Mouse (Mus musculus) stomach, embryonic 16.5 days (tissue): ENCODE results near the gene Tmem270. TPM values are rescaled to one million over a fixed set of nuclear protein-coding genes. Genes with fewer than 3 reads are reported as not detected.

Experiments
- ATAC-seq: fragments of 200-750 bp; cut with Nextera tagmentation; 2 replicates; pipeline ENCODE4 v1.8.0; 2017; ENCODE audit warnings: moderate number of reproducible peaks, moderate TSS enrichment; ENCODE audit not compliant: insufficient read depth, low FRiP score
- H3K27ac ChIP-seq: fragments of 300-500 bp; sonication (generic); 2 replicates; pipeline ENCODE4 v1.5.1; 2014; ENCODE audit warnings: low read length
- H3K27me3 ChIP-seq: fragments of 300-500 bp; sonication (generic); 2 replicates; pipeline ENCODE4 v1.6.1; 2014; ENCODE audit warnings: low read length, control low read depth, mixed read lengths; ENCODE audit not compliant: control insufficient read depth, insufficient read depth
- H3K36me3 ChIP-seq: fragments of 300-500 bp; sonication (generic); 2 replicates; pipeline ENCODE4 v1.6.1; 2014; ENCODE audit warnings: low read length; ENCODE audit not compliant: control insufficient read depth, insufficient read depth
- H3K4me1 ChIP-seq: fragments of 300-500 bp; sonication (generic); 2 replicates; pipeline ENCODE4 v1.6.1; 2014; ENCODE audit warnings: low read length, control low read depth, mixed read lengths; ENCODE audit not compliant: control insufficient read depth, insufficient read depth
- H3K4me2 ChIP-seq: fragments of 300-500 bp; sonication (generic); 2 replicates; pipeline ENCODE4 v1.6.1; 2014; ENCODE audit warnings: low read depth, low read length, mixed read lengths
- H3K4me3 ChIP-seq: fragments of 300-500 bp; sonication (generic); replicated peaks from 2 replicates; pipeline ENCODE4 v1.5.1; 2014; ENCODE audit warnings: mild to moderate bottlenecking, low read length
- H3K9ac ChIP-seq: fragments of 300-500 bp; sonication (generic); 2 replicates; pipeline ENCODE4 v1.6.1; 2014; ENCODE audit warnings: low read length
- H3K9me3 ChIP-seq: fragments of 300-500 bp; sonication (generic); replicated peaks from 2 replicates; pipeline ENCODE4 v1.6.1; 2016; ENCODE audit warnings: low read length, control low read depth; ENCODE audit not compliant: control insufficient read depth
- WGBS: fragments of 180-500 bp; shearing (Covaris S2); extraction: QIAGEN DNeasy Blood & Tissue Kit; methylation state at CpG from one replicate; pipeline ENCODE4 v1.1.7; 2014; 5-methylcytosine and 5-hydroxymethylcytosine counted together
- polyA plus RNA-seq: library from polyadenylated mRNA; unstranded; fragments of >200 nt; fragmentation: Nextera tagmentation; extraction: Ambion mirVana; gene quantifications from 2 replicates; pipeline ENCODE4 v1.2.1, GENCODE M21; 2015

Tmem270 gene
- polyA plus RNA-seq, 1 experiment from 2014 or later: not detected

DNA sequence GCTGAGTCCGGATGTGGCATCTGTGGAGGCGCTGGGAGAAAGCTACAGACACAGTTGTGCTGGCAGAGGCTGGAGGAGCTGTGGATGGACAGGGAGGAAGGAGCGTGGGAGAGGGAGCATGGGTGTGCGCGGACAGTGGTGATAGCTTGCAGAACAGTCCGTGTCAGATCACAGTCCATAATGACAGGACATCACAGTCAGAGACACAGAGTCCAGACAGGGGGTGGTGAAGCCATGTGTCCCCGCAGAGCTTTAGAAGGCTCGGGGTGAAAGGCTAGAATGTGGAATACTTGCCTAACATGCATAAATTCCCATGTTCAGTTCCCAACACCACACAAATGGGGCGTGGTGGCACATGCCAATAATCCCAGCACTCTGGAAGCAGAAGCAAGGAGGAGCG, 29.7 kb downstream of the Tmem270 start:
- no peak overlapping the region for H3K4me3 ChIP-seq
- no peak for ATAC-seq
- H3K36me3 ChIP-seq: no peaks in the 10 kb centered on the region
- no peaks in the 10 kb centered on the region for H3K27me3 ChIP-seq
- peaks cover 10% of the 10 kb centered on the region for H3K4me1 ChIP-seq
- no peak overlapping the region for H3K9ac ChIP-seq
- H3K9me3 ChIP-seq: no peaks in the 10 kb centered on the region; the same call in 1 of the 2 replicates
- H3K4me2 ChIP-seq: no peak overlapping the region
- no peak overlapping the region for H3K27ac ChIP-seq
- 63% methylated on average over 10 of the region's 10 CpGs for WGBS

DNA sequence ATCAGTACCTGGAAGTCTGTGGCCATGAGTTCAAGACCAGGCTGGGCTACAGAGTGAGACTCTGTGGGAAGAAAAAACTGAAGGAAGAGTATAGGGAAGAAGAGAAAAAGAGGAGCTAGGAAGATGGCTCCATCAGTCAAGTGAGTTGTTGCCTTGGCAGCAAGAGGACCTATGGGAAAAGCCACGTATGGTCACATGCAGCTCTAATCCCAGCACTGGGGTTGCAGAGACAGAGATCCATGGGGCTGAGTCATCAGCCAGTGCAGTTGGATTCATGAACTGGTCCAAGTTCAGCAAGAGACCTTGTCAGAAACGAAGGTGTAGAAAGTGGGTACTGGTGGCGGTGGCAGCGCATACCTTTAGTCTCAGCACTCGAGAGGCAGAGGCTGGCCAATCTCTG, 31.3 kb downstream of the Tmem270 start:
- Histone ChIP-seq H3K4me1 (peaks cover 10% of the 10 kb centered on the region), H3K4me3 (no peak overlapping the region), H3K4me2 (no peak overlapping the region), H3K36me3 (no peaks in the 10 kb centered on the region), H3K27ac (no peak overlapping the region), H3K9me3 (no peaks in the 10 kb centered on the region), H3K27me3 (no peaks in the 10 kb centered on the region), H3K9ac (no peak overlapping the region)
- no peak for ATAC-seq
- 89% methylated on average over 5 of the region's 5 CpGs for WGBS

DNA sequence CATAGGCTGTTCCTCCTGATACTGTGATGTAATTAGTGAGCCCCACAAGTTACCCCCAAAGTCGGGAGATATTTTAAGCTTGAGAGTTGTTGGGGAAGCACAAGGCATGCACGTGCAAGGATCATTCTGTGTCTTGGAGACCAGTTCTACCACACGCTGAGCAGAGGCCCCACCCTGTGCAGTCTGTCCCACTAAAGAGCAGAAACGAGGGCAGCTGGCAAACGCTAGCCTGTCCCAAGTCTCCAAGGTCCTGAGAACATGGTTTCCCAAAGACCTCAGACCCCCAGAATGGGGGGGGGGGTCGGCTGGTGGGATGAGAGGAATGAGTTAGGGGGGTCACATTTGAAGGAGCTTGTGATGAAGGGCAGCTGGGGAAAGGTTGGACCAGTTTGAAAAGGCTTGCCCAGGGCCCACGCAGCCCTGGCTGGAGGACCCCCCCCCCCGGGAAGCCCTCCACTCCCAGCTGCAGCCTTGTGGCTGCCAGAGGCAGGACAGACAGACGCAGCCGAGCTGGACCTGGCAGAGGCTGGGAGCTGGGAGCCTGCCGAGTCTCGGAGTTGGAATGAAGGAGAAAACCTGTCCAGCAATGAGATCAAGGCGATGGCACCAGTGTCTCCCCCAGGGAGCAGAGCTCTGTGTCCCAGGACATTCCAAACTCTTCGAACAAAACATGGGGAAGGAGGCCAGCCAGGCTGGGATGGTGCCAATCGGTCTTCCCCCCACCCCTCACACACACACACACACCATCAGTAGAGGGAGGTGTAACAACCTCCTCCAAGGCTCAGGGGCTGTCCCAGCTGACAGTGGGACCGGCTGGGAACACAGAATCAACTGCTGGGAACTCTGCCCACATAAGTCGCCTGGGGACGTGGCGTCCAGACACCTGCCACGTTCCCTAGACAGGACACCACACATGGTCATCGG, 32.3 kb downstream of the Tmem270 start:
- peak overlapping the region; percentile 23 for H3K9ac ChIP-seq
- H3K36me3 ChIP-seq: no peaks in the 10 kb centered on the region
- peaks cover 10% of the 10 kb centered on the region for H3K4me1 ChIP-seq
- H3K27ac ChIP-seq: peak overlapping the region; percentile 38; the same call in 1 of the 2 replicates
- no peaks in the 10 kb centered on the region for H3K27me3 ChIP-seq
- H3K4me3 ChIP-seq: no peak overlapping the region
- no peak overlapping the region for H3K4me2 ChIP-seq
- peak; percentile 69 for ATAC-seq
- 49% methylated on average over 21 of the region's 21 CpGs for WGBS
- H3K9me3 ChIP-seq: no peaks in the 10 kb centered on the region

DNA sequence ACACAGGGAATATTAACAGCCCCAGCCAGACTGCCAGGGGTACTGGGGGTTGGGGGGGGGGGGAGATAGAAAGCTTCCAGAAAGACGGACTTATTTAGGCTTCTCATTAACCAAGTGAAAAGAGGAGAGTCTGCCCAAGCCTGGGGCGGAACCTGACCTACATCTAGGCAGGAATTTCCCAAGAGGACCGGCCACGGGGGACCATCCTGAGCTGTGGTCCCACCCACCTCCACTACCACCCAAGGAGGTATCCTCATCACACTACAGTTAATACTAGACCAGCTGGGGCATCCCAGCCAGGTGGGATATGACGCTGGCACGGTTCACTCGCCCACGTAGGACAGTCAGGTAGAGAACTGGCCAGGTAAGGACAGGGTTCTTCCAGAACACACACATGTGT, 33.5 kb downstream of the Tmem270 start:
- H3K9me3 ChIP-seq: no peaks in the 10 kb centered on the region
- 0 out of 2 replicates have a peak overlapping the region, but pooled peaks have one; percentile 11 for H3K27ac ChIP-seq
- WGBS: 80% methylated on average over 8 of the region's 8 CpGs
- no peak overlapping the region for H3K4me3 ChIP-seq
- H3K27me3 ChIP-seq: no peaks in the 10 kb centered on the region
- H3K36me3 ChIP-seq: no peaks in the 10 kb centered on the region
- H3K9ac ChIP-seq: no peak overlapping the region
- H3K4me2 ChIP-seq: no peak overlapping the region
- ATAC-seq: no peak
- peaks cover 11% of the 10 kb centered on the region for H3K4me1 ChIP-seq

DNA sequence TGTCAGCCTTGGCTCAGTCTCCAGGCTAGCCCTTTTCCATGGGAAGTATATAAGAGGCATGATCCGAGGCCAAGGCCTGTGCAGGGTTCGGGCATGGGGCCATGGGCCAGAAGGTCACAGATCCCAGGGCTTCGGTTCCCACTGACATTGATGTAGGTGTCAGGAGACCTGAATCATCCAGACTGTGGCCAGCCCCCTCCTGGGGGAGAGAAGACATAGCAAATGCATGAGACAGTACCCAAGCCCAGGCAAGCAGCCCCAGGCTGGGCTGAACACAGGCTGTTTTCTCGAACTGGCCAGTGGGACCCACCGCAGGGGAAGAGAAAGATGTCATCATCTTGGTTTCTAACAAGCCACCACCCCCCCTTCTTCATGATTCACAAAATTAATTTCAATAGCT, 33.9 kb downstream of the Tmem270 start:
- Histone ChIP-seq H3K36me3 (no peaks in the 10 kb centered on the region), H3K4me3 (no peak overlapping the region), H3K9ac (no peak overlapping the region), H3K4me2 (no peak overlapping the region), H3K27ac (no peak overlapping the region), H3K9me3 (no peaks in the 10 kb centered on the region), H3K27me3 (no peaks in the 10 kb centered on the region), H3K4me1 (peaks cover 15% of the 10 kb centered on the region)
- ATAC-seq: 0 out of 2 replicates have a peak, but pooled peaks have one; percentile 15
- whole genome bisulfite sequencing: 55% methylated on average over 5 of the region's 5 CpGs

DNA sequence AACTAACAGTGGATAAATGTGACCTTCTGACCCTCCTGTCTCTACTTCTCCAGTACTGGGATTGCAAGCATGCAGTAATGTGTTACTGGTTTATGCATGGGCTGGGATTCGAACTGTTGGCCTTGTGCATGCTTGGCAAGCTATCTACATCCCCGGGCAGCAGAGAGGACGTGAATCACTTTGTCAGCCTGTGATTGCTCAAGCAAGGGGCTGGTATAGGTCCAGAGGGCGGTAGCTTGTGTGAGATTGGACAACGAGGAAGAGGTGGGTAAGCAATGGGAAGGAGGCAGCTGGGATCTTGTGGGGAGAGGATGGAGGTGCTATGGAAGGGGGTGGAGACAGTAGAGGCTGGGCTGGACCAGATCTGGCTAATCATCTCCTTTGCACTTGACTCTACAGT, 38.0 kb downstream of the Tmem270 start:
- Histone ChIP-seq H3K36me3 (no peaks in the 10 kb centered on the region), H3K4me1 (peaks cover 13% of the 10 kb centered on the region; the same call in 1 of the 2 replicates), H3K9me3 (no peaks in the 10 kb centered on the region), H3K9ac (no peak overlapping the region), H3K4me3 (no peak overlapping the region), H3K27me3 (no peaks in the 10 kb centered on the region), H3K27ac (no peak overlapping the region), H3K4me2 (no peak overlapping the region)
- WGBS: 67% methylated on average over 5 of the region's 5 CpGs
- no peak for ATAC-seq

DNA sequence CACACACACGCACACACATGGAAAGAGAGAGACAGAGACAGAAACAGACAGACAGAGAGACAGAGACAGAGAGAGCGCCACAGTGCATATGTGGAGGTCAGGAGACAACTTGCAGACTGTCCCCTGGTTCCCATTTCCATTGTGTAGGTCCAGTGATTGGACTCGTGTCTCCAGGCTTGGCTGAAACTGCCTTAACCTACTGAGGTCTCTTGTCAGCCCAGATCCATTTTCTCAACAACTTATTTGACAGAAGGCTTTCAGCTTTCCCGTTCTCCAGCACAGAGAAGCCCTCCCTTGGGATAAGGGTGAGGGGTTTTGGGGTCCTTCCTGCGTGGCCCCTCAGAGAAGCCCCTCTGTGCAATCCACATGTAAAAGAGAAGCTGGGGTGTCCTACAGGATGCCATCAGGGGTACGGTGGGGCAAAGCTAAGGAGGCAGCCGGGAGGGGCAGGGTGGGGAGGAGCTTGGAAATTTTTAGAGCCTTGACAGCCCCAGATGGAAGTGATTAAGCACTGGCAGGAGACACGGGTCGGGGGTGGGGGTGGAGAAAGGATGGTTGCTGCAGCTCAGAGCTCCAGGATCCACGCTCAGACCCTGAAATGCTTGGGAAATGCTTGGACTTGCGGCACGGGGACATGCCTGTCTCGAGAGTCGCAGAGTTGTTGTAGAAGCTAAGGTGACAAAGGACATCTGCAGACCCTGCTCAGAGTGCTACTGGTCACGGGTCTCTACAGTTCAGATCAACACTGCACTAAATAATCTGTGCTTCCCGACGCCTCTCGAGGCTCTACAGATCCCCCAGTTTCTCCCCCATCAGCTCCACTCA, 39.0 kb downstream of the Tmem270 start:
- Histone ChIP-seq H3K27me3 (no peaks in the 10 kb centered on the region), H3K4me3 (no peak overlapping the region), H3K27ac (peak overlapping the region; percentile 77), H3K9ac (peak overlapping the region; percentile 42), H3K4me1 (peaks cover 13% of the 10 kb centered on the region; the same call in 1 of the 2 replicates), H3K36me3 (no peaks in the 10 kb centered on the region), H3K4me2 (peak overlapping the region; percentile 16), H3K9me3 (no peaks in the 10 kb centered on the region)
- 30% methylated on average over 18 of the region's 18 CpGs for WGBS
- peak; percentile 39; the same call in 1 of the 2 replicates for ATAC-seq

DNA sequence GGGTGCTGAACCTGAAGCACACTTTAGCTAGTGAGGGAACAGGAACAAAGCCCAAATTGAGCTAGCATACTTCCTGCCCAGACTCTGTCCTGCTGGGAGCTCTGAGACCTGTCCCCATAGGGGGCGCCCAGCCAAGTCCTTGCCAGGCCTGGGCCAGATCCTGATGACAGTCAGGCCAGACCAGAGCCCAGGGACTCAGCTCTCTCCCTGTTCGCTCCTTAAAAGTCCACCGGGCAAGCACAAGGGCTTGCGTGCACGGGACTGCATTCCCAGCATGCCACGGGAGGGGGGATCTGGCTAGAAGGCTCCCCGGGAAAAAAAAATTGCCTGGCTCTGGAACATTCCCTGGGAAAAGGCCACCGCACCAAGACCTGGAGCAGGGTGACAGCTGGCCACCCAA, 41.4 kb downstream of the Tmem270 start:
- no peaks in the 10 kb centered on the region for H3K9me3 ChIP-seq
- WGBS: 48% methylated on average over 8 of the region's 8 CpGs
- no peaks in the 10 kb centered on the region for H3K36me3 ChIP-seq
- no peak overlapping the region; the same call in 1 of the 2 replicates for H3K27ac ChIP-seq
- H3K27me3 ChIP-seq: no peaks in the 10 kb centered on the region
- H3K9ac ChIP-seq: no peak overlapping the region
- no peak overlapping the region for H3K4me3 ChIP-seq
- H3K4me2 ChIP-seq: no peak overlapping the region
- H3K4me1 ChIP-seq: peaks cover 13% of the 10 kb centered on the region; the same call in 1 of the 2 replicates
- peak; percentile 41; the same call in 1 of the 2 replicates for ATAC-seq
